Mouse (Mus musculus): ENCODE measurements around the gene Hunk. TPM values are rescaled to one million over a fixed set of nuclear protein-coding genes. Genes with fewer than 3 reads are reported as not detected.

The Hunk gene
- 0.14 TPM for polyA plus RNA-seq (2017; shearing (Covaris generic))

GRCm38 (mm10) chr16:90385688-90386513 is at the start of gene Hunk:
Gene Hunk (plus strand): TSS chr16:90386013.

Other genes starting within 250 kb of the Hunk start
- 6.8 TPM for gene Tiam1, start 242.2 kb upstream of the Hunk start, polyA plus RNA-seq (2017; shearing (Covaris generic))
- 145 TPM for gene Sod1, start 165.3 kb upstream of the Hunk start, polyA plus RNA-seq (2017; shearing (Covaris generic))
- 48.9 TPM for gene Scaf4, start 101.5 kb upstream of the Hunk start, polyA plus RNA-seq (2017; shearing (Covaris generic))

All from effector memory CD4-positive, alpha-beta T cell, adult 5 months (primary cell).